Mouse (Mus musculus) Patski (cell line): ENCODE results near the gene Dqx1. TPM values are rescaled to one million over a fixed set of nuclear protein-coding genes. Genes with fewer than 3 reads are reported as not detected.

Experiments used
- ATAC-seq: fragments of 100-300 bp; one replicate; pipeline ENCODE4 v1.8.0; 2021
- CTCF ChIA-PET: fragments of 350-600 bp; sonication (Branson Sonifier 250); formaldehyde crosslinking; loops from one replicate; lab custom pipeline; 2022; ENCODE audit warnings: inconsistent platforms; lab: Charles Lee
- POLR2A ChIA-PET: fragments of 350-600 bp; sonication (Branson Sonifier 250); formaldehyde crosslinking; loops from one replicate; lab custom pipeline; 2022; ENCODE audit warnings: antibody characterized with exemption, inconsistent platforms; lab: Charles Lee
- DNase-seq: peaks from one replicate; pipeline ENCODE4 v3.0.0-alpha.2; 2011; ENCODE audit warnings: low read depth, low spot score
- H3K27me3 ChIP-seq: fragments of 371-371 bp; one replicate; pipeline ENCODE4 v1.5.1; 2021
- CTCF ChIP-seq: fragments of 100-300 bp; IDR thresholded peaks from one replicate; pipeline ENCODE4 v1.5.1; 2021
- in situ Hi-C: fragments of 300-500 bp; cut with MboI; formaldehyde crosslinking; loops from 3 replicates; pipeline ENCODE4 v1.11.1; 2018; ENCODE audit warnings: low pct_unique_long_range_greater_than_20kb, mixed read lengths
- polyA plus RNA-seq: library from polyadenylated mRNA; unstranded; gene quantifications from one replicate; pipeline ENCODE4 v1.2.3, GENCODE M21; 2021

The Dqx1 gene
- polyA plus RNA-seq, 1 experiment from 2014 or later = 0.51 TPM

DNA sequence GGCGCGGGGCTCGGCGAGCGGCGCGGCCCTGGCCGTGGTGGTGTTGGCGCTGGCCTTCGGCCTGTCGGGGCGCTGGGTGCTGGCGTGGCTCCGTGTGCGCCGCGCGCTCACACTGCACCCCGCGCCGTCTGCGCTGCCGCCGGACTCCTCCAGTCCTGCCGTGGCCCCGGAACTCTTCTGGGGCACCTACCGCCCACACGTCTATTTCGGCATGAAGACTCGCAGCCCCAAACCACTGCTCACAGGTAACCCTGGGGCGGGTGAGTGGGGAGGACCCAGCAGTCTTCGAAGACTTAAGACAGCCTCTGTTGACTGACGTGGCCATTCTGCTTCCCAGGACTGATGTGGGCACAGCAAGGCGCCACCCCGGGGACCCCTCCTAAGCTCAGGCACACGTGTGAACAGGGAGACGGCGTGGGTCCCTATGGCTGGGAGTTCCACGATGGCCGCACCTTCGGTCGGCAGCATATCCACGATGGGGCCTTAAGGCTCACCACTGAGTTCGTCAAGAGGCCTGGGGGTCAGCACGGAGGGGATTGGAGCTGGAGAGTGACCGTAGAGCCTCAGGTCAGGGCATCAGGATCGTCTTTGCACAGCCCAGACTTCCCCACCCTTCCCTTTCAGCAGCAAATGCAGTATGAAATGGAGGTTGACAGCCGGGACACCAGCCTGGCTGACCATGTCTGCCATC is 58.2 kb downstream of the Dqx1 start:
- POLR2A ChIA-PET = no interaction called here
- CTCF ChIA-PET = no interaction called here
- in situ Hi-C loops = loop anchor here (5.0 kb wide), 1 partner anchor 41 kb away; the partner anchor contains the start of genes 1700003E16Rik and Wdr54
- DNase-seq = no peak
- H3K27me3 ChIP-seq = no peaks in the 10 kb centered on the region
- TF ChIP-seq CTCF = no peak
- ATAC-seq = peak; percentile 63

DNA sequence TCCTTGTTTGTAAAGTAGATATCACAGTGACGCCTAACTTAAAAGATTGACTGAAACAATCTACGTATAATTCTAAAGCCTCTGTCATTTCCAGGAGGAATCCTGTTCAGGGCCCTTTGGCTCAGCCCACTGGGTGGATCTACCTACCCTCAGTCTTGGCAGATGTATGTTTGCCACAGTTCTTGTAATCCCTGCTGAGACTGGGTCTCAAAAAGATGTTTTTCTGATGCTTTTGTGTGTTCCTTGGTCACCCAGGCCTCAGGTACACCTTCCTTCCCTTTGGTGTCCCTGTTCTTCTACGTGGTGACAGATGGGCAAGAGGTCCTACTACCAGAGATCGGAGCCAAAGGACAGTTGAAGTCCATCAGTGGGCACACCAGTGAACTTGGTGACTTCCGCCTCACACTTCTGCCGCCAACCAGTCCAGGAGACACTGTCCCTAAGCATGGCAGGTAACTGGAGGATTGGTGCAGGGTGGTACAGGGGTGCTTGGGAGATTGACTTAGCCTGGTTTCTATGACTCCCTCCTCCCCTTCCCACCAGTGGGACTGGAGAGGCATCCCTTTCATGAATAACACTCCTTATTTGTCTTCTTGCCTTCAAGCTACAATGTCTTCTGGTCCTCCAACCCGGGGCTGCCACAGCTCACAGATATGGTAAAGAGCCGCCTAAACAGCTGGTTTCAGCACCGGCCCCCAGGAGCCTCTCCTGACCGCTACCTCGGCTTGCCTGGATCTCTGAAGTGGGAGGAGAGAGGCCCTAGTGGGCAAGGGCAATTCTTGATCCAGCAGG is 58.9 kb downstream of the Dqx1 start:
- no peak for TF ChIP-seq CTCF
- H3K27me3 ChIP-seq = no peaks in the 10 kb centered on the region
- in situ Hi-C loops = loop anchor here (5.0 kb wide), 1 partner anchor 41 kb away; the partner anchor contains the start of genes 1700003E16Rik and Wdr54
- no peak for ATAC-seq
- no peak for DNase-seq
- ChIA-PET POLR2A (no interaction called here), CTCF (interaction anchor here (0.9 kb wide), 1 partner anchor 40 kb away, joined by 3 read pairs; the partner anchor contains the start of genes 1700003E16Rik and Wdr54)

Other genes starting within 250 kb of the Dqx1 start
- gene Sema4f, start 118.1 kb upstream of the Dqx1 start, polyA plus RNA-seq = 2.1 TPM
- gene M1ap, start 110.9 kb upstream of the Dqx1 start, polyA plus RNA-seq = not detected
- gene Dok1, start 24.4 kb upstream of the Dqx1 start, polyA plus RNA-seq = 17.9 TPM
- gene Loxl3, start 23.7 kb upstream of the Dqx1 start, polyA plus RNA-seq = 2.5 TPM
- 160 TPM for gene Aup1, start 3.3 kb upstream of the Dqx1 start, polyA plus RNA-seq
- gene Htra2, start 2.6 kb upstream of the Dqx1 start, polyA plus RNA-seq = 63.1 TPM
- 0.24 TPM for gene Tlx2, start 12.4 kb downstream of the Dqx1 start, polyA plus RNA-seq
- 19.7 TPM for gene Pcgf1, start 20.0 kb downstream of the Dqx1 start, polyA plus RNA-seq
- gene Lbx2, start 28.5 kb downstream of the Dqx1 start, polyA plus RNA-seq = 0.51 TPM
- gene Ccdc142, start 43.8 kb downstream of the Dqx1 start, polyA plus RNA-seq = 3.5 TPM
- 3.7 TPM for gene Gm42688, start 43.8 kb downstream of the Dqx1 start, polyA plus RNA-seq
- 93.4 TPM for gene Mrpl53, start 51.2 kb downstream of the Dqx1 start, polyA plus RNA-seq
- gene Mogs, start 57.7 kb downstream of the Dqx1 start, polyA plus RNA-seq = 34.6 TPM
- 95.1 TPM for gene Wbp1, start 63.7 kb downstream of the Dqx1 start, polyA plus RNA-seq
- 46.4 TPM for gene Ino80b, start 67.6 kb downstream of the Dqx1 start, polyA plus RNA-seq
- 16.3 TPM for gene Rtkn, start 77.6 kb downstream of the Dqx1 start, polyA plus RNA-seq
- 18.9 TPM for gene Wdr54, start 98.6 kb downstream of the Dqx1 start, polyA plus RNA-seq
- gene 1700003E16Rik, start 98.6 kb downstream of the Dqx1 start, polyA plus RNA-seq = 5.9 TPM
- gene Dctn1, start 108.1 kb downstream of the Dqx1 start, polyA plus RNA-seq = 121 TPM
- gene Slc4a5, start 162.0 kb downstream of the Dqx1 start, polyA plus RNA-seq = 0.04 TPM